Mouse (Mus musculus) thymus, adult 18-20 months (tissue): ENCODE data around the gene Itpr2.

Source experiments
- DNase-seq, 2 experiments: peaks; one replicate each; pipeline ENCODE4 v3.0.0; 2022; ENCODE audit warnings: mixed read lengths in 2 of 2

Gene Itpr2

DNA sequence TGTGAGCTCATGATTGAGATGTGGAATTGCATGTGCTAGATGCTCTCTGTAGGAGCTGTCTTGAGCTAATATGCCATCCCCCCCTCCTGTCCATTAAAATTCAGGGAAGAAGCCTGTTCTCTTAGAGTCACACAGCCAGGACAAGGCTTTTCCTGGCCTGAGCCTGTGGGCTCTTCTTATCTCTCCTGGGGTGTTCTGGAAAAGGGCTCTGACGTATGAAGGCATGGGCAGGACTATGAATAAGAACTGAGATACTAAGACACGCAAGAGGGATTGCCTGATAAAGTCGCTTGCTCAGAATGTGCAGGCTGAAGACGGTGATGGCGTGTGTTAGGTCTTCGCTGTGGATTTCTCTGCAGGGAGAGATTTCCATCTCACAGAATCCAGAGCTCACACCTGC lies 361.9 kb downstream of the Itpr2 start:
- no peak for DNase-seq

GRCm38 (mm10) chr6:146136646-146137045 lies 365.4 kb downstream of the Itpr2 start:
- DNase-seq = no peak

DNA sequence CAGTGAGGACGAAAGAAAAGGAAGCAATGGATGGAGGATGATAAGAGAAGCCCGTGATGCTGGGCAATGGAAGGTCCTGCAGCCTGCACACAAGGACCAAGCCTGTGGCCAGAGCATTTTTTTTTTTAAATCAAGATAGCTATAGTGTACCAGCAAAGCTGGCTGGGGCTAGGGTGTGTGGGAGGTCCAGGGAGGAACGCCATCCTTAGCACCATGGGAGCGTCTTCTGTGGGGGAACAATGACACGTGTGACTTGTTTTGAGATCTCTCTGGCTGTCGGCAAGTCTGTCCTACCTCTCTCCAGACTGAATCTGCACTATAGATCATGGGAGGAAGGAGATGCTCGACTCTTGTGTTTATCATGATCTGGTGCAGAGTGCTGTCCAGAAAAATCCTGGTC lies 365.8 kb downstream of the Itpr2 start:
- no peak for DNase-seq

- no peak for DNase-seq
Measured at GRCm38 (mm10) chr6:146135291-146135690, 366.7 kb downstream of the Itpr2 start.

DNA sequence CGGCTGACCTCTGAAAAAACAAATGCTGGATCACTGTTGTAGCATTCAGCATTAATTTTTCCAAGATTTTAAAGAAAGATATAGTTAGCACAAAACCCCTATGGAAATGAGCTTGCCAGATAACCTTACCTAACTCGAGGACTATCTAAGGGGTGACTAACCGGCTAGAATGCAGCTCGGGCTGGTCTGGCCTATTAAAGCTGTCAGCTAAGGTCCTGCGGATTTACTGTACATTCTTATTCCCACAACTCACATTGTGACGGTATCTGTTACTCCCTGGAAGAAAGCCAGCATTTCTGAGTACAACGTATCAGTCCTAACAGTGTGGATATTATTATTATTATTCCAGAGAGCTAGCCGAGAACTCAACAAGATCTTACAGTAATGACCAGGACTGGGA lies 368.1 kb downstream of the Itpr2 start:
- DNase-seq = no peak

- DNase-seq = no peak
Measured at GRCm38 (mm10) chr6:146129066-146129465, 373.0 kb downstream of the Itpr2 start.

DNA sequence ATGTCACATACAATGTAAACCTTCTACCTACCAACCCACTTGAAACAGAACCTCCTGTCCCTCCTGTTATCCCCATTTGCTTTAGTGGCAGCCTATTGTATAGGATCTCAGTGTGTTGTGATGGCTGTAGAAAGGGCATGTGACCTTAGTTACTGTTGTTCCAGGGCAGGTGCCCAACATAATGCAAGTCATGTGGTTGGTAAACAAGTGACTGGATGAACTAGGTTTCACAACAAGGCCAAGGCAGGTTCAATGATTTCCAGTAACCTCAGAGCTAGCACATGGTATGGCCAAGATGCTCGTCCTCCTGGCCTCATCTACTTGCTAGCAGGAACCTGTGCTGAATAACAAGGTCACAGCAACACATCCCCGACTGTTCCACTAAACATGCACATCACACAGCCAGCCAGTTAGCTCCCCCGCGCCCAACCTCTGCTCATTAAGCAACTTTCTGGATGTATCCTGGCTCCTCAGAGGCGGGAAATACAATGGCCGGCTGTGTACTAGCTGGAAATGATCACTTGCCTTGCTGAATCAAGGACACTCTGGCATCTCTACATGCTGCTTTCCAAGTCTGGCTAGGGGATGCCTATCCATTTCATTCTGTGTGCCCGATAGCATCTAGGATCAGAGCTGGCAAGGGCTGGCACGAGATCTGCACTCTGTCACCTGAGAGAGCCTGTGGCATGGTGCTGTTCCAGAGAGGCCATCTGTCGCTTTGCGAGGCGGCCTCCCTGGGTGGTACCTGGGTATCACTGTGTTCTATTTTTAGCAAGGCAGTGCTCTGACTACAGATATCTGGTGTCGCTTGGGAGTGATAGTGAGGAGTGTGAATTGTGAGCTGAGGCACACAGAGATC lies 375.0 kb downstream of the Itpr2 start:
- DNase-seq = no peak

DNA sequence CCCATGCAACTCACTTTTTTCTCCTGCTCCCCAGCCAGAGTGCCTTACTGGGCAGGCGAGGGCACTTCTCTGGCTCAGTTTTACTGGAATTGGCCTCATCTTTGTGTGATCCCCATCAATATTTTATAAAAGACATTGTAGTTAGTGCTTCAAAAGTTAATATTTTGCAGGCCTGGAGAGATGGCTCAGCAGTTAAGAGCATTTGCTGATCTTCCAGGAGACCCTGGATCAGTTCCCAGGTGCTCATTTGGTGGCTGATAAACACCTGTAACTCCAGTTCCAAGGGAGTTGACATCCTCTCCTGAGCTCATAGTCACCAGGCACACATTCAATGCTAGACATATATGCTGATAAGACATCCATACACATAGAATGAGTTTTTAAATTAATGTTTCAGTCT lies 376.4 kb downstream of the Itpr2 start:
- DNase-seq = no peak

- DNase-seq = no peak
Measured at GRCm38 (mm10) chr6:146124479-146124878, 377.5 kb downstream of the Itpr2 start.

- no peak for DNase-seq
Measured at GRCm38 (mm10) chr6:146123656-146124055, 378.4 kb downstream of the Itpr2 start.

DNA sequence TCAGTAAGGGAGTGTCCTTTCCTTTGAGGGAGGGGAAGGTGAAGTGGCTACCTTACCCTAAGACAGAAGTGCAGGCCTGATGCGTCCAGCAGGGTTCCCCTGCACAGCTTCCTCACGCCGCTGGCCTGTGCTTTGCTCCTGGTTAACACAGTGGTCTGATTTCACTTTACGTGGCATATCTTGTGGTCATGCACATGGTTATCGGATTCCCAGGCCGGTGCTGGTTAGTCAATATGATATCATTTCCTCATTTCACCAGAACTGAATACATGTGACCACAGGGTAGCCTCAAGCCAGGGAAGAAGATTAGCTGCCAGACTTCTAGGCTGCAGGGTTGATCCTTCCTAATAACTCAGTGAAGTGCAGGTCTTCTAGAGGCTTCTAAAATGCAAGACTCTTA lies 381.9 kb downstream of the Itpr2 start:
- no peak for DNase-seq

DNA sequence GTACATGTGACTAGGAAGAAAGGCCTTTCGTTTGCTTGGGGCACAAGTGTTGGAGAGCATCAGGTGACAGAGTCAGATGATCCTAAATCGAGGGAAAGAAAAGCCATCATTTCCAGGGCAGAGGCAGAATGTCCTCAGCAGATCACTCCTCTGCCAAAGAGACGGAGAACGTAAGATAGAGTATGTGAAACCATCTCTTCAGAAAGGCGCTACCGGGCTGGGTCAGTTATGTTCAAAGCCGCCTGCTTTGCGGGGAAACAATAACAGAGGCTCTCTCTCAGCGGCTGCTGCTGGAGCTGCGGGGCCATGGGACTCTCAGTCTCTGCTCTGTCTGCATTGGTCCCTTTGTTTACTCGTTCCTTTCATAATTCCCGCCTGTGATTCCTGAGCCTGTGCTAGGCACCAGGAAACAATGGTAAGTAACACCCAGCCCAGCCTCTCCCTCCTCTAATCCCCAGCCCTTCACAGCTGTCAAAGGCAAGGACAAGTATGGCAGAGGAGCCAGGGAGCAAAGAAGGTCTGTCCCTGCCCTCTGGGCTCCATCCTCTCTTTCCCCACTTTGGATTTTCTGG lies 387.2 kb downstream of the Itpr2 start:
- no peak for DNase-seq

DNA sequence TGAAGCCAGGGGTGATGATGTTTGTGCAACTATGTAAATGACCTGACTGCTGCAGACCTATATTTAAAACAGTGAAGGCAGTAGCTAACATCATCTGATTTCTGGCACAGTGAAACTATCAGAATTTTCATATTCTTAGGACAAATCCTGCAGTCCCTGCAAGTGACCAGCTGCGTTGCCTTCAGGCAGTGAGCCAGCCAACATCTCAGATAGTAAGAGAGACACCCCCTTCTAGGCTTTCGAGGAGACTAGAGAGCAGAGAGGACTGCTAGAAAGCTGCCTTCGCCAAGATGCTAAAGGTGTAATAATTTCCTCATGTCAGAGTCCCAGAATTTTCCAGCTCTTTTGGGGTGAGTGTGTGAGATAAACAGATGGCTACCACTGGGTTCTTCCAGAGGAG lies 388.0 kb downstream of the Itpr2 start:
- DNase-seq = no peak

DNA sequence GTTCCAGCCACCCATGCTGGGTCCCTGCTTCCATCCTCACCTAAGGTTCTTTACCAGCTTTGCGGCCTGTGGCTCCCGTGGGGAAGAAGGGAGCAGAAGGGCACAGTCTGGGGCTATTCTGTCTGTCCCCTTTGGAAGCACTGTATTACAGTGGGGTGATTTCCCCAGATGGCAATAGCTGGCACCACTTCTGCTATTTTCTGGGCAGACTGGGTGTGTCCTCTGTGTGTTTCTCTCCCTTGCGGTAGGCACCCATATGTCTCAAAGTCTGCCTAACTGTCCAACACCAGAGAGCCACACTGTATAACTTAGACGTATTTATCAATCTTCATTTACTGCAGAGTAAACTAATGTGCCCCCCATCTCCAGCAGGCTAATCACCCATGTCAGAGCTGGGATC lies 388.9 kb downstream of the Itpr2 start:
- no peak for DNase-seq

GRCm38 (mm10) chr6:146112211-146112610 lies 389.8 kb downstream of the Itpr2 start:
- DNase-seq = no peak

DNA sequence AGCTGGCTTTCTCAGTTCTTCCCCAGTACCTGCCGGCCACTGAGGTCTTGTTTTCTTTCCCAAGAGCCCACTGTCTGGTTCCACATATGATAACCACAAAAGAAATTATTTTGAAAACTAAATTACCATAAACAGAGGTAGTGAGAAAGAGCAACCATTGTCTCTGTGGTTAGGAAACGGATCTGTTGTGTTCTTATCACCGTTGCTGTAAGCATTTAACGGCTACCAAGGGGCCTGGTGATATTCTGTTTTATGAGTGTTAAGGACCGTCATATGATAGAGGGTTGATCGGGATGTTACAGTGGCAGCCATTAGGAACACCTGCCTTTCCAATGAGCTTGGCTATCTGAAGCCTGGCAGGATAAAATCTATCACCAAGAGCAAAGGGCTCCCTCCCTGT lies 390.2 kb downstream of the Itpr2 start:
- DNase-seq = no peak

DNA sequence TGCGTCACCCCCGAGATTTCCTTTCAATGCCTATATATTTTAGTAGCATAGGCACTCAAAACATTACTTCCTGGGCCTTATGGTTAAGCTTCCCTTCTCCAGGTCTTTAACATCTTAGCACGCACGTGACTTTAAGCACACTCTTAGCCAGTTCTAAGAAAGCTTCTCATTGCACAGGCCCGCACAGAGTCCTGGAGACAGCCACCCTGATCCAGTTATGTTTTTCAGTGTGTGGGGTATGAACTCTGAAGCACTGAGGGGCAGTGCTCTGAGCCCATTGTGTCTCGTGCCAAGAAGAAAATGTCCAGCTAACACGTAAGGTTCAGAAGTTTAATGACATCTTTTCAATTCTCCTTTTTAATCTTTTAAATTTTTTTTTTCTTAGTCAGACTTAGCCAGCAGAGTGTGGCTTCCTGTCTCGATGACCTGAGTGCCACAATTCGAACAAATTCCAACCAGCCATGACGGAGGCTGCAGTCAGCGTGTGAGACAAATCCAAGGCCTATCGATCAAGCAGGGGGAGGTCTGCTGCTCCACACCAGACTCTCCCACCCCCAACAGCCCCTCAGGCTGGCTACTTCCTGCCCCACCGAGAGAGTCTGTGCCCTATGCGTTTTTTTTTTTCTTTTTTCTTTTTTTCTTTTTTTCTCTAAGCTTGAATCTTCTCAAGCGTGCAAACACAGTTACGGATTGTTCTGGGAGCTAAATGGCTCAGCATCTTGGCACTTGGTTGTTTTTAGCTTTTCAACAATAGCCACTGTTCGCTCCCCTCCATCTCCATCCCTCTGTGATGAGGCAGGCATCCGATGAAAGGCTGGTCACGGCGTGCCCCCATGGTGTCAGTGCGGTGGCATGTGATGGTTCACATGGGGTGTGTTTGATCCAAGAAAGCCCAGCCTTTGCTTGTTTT lies 390.9 kb downstream of the Itpr2 start:
- DNase-seq = no peak

DNA sequence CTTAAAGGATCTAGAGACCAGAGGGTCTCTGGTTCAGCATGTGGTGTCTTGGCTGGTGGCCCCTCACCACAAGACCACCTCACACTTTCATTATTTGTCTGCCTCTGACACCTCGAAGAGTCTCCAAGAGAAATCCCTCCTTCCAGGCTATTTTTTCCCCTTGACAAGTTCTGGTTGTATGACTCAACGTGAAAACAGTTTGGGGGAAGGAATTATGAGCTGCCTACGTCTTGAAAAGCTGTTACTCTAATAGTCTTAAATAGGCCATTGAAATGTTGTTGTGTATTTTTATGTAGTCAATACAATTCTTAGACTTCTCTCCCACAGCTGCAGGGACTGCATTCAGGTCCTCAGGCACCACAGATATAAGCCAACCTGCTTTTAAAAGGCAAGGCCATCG lies 391.6 kb downstream of the Itpr2 start:
- DNase-seq = no peak

- no peak for DNase-seq
Measured at GRCm38 (mm10) chr6:146108695-146109094, 393.3 kb downstream of the Itpr2 start.

GRCm38 (mm10) chr6:146107117-146107832 lies 394.7 kb downstream of the Itpr2 start:
- DNase-seq = no peak

DNA sequence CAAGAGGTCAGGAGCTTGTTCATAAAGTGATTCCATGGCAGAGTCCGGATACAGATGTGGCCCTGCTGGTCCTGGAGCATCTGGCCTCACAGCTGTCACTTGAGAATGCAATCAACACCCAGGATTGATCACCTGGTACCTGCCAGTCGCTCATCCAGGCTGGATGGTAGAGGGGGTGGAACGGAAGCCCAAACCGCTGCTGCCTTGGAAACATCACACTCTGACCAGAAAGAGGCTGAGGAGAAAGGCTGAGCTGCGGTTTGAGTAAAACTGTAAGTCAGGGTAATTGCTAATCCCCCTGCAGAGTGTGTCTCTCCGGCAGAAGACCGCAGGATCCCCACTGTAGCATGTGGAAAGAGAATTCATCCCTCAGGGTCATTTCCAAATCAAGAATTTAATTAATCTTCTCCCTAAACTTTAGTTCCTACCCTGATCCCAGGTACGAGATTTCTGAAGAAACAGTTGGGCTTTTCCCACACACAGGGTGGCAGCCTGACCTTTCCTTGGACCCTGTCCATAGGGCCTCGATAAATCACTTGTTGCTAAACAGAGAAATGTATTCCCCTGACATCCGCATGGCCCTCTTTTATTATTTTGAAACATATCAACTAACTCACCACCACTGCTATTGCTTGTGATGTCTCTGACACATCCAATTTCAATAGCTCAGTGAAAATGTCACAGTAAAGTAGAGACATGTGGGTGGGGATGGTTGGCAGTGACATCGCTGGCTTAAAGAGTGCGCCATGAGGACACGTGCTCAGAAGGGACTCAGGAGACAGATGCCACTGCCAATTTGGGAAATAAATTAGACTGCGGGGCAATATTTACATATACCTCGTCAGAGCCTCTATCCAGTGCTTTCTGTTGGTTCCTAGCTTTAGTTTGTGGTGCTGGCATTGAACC lies 418.7 kb downstream of the Itpr2 start:
- DNase-seq = no peak

DNA sequence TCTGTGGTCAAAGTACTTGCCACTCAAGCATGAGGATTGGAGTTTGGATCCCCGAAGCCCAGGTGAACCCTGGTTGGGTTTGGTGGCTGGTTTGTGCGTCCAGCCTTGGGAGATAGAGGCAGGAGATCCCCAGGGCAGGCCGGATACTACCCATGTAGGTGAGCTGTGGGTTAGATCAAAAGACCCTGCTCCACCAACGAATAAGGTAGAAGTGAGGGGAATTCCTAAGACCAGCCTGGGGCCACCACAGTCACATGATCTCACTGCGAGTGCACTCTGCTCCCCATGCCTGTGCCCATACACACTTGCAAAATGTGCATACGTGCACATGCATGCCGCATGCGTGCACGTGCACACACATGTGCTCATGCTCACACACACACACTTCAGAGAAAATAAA lies 419.5 kb downstream of the Itpr2 start:
- no peak for DNase-seq
